Mouse (Mus musculus): Measurements from ENCODE around the gene Lrp2. TPM values are rescaled to one million over a fixed set of nuclear protein-coding genes. Genes with fewer than 3 reads are reported as not detected.
A peak's percentile ranks its signal among the peaks of the same experiment; 100 is the strongest.

Lrp2 gene
- polyA plus RNA-seq, 1 experiment from 2014 or later: 0.04 TPM

DNA sequence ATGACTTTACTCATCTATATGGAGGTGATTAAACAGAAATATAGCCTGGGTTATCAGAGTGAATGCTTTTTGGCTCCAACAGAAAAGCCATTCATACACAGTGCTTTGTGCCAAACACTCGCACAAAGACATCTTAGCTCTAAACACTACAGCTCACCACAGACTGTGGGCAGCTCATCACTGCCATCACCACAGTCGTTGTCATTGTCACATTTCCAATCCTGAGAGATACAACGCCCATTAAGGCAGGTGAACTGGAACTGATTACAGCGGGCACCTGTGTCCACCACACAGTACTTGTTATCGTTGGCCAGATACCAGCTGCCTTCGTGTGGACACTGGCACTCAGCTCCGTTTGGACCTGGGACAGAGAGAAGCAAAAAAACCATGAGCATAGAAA is 106.0 kb downstream of the Lrp2 start:
- Histone ChIP-seq H3K4me2 (replicated peaks) (no peak overlapping the region), H3K36me3 (no peaks in the 10 kb centered on the region), H3K27me3 (no peaks in the 10 kb centered on the region), H3K9me3 (no peaks in the 10 kb centered on the region), H3K4me1 (no peaks in the 10 kb centered on the region), H3K9ac (no peak overlapping the region), H3K27ac (no peak overlapping the region), H3K4me3 (no peak overlapping the region)
- no peak for ATAC-seq (ENCODE audit: low FRiP score, low read depth)
- 90% methylated on average over 7 of the region's 7 CpGs for WGBS

GRCm38 (mm10) chr2:69476901-69477300 is 109.0 kb downstream of the Lrp2 start:
- no peak for ATAC-seq (ENCODE audit: low FRiP score, low read depth)
- 77% methylated on average over 7 of the region's 7 CpGs for WGBS

GRCm38 (mm10) chr2:69475177-69475576 is 110.7 kb downstream of the Lrp2 start:
- H3K27me3 ChIP-seq: no peaks in the 10 kb centered on the region
- no peak overlapping the region for H3K4me3 ChIP-seq
- no peak overlapping the region for H3K27ac ChIP-seq
- no peak overlapping the region for H3K9ac ChIP-seq
- no peaks in the 10 kb centered on the region for H3K9me3 ChIP-seq
- no peak for ATAC-seq (ENCODE audit: low FRiP score, low read depth)
- no peaks in the 10 kb centered on the region for H3K4me1 ChIP-seq
- no peaks in the 10 kb centered on the region for H3K36me3 ChIP-seq
- 87% methylated on average over 9 of the region's 9 CpGs for WGBS
- H3K4me2 ChIP-seq (replicated peaks): no peak overlapping the region

More at GRCm38 (mm10) chr2:69476901-69477300, 109.0 kb downstream of the Lrp2 start:
- Histone ChIP-seq H3K9ac (no peak overlapping the region), H3K4me1 (no peaks in the 10 kb centered on the region), H3K4me3 (no peak overlapping the region), H3K27me3 (no peaks in the 10 kb centered on the region), H3K9me3 (no peaks in the 10 kb centered on the region), H3K36me3 (no peaks in the 10 kb centered on the region), H3K4me2 (replicated peaks) (no peak overlapping the region), H3K27ac (no peak overlapping the region)

GRCm38 (mm10) chr2:69471837-69472236 is 114.0 kb downstream of the Lrp2 start:
- Histone ChIP-seq H3K9ac (no peak overlapping the region), H3K36me3 (no peaks in the 10 kb centered on the region), H3K27me3 (no peaks in the 10 kb centered on the region), H3K4me1 (no peaks in the 10 kb centered on the region), H3K4me2 (replicated peaks) (no peak overlapping the region), H3K4me3 (no peak overlapping the region), H3K9me3 (no peaks in the 10 kb centered on the region), H3K27ac (no peak overlapping the region)
- WGBS: 79% methylated on average over 4 of the region's 4 CpGs
- peak; percentile 44; the same call in 1 of the 2 replicates for ATAC-seq (ENCODE audit: low FRiP score, low read depth)

DNA sequence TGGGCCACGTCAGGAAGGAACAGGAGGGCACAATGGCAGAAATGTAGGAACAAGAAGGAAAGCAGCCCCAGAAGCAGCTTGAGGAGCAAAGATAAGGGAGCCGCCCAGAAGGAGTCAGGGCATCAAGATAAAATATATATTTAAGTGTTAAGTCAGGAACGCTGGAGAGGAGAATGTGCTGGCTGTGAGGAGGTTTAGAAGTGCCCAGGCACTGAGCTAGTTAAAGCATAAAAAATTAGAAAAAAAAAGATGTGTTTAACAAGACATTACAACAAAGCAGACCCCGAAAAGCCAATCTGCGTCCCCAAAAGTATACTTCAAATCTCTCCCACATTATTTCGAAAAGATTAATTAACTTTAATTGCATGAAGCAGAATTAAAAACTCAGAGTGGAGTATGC is 122.3 kb downstream of the Lrp2 start:
- no peak for ATAC-seq (ENCODE audit: low FRiP score, low read depth)
- no peak overlapping the region for H3K4me3 ChIP-seq
- WGBS: 76% methylated on average over 6 of the region's 6 CpGs
- H3K4me1 ChIP-seq: no peaks in the 10 kb centered on the region
- H3K36me3 ChIP-seq: no peaks in the 10 kb centered on the region
- H3K27ac ChIP-seq: no peak overlapping the region
- no peaks in the 10 kb centered on the region for H3K9me3 ChIP-seq
- no peak overlapping the region for H3K9ac ChIP-seq
- H3K4me2 ChIP-seq (replicated peaks): no peak overlapping the region
- H3K27me3 ChIP-seq: no peaks in the 10 kb centered on the region

DNA sequence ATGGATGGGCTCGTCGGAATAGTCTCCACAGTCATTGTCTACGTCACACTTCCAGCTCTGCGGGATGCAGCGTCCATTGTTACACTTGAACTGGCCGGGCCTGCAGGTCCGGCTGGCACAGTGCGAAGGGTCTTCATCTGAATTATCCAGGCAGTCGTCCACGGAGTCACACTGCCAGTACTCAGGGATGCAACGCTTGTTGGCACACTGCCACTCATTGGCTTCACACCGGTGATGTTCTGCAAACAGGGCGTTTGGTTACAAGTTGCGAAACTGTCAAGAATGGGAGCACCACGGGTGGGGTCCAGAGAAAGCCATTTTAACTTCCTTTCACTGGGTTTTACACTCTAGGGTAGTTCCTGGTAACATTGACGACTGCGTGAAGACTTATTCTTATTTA is 126.4 kb downstream of the Lrp2 start:
- H3K36me3 ChIP-seq: no peaks in the 10 kb centered on the region
- H3K27me3 ChIP-seq: no peaks in the 10 kb centered on the region
- H3K9ac ChIP-seq: no peak overlapping the region
- 92% methylated on average over 17 of the region's 17 CpGs for WGBS
- no peak overlapping the region for H3K27ac ChIP-seq
- H3K4me2 ChIP-seq (replicated peaks): no peak overlapping the region
- ATAC-seq (ENCODE audit: low FRiP score, low read depth): no peak
- H3K9me3 ChIP-seq: no peaks in the 10 kb centered on the region
- no peak overlapping the region for H3K4me3 ChIP-seq
- H3K4me1 ChIP-seq: no peaks in the 10 kb centered on the region

DNA sequence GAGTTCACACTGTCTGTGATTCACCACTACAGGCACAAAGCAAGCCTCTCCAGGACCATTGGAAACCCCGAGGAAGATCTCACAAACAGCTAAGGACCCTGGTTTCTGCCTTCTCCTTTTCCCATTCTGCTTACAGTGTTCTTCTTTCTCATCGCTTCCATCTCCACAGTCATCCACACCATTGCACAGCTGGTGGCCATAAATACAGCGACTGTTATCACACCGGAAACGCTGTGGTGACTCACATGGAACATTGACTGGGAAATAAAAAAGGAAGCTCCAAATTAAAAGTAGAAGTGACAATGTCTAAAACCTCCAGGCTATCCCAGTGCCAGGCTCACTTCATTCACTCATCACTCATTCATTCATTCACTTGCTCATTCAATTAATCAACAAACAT is 134.7 kb downstream of the Lrp2 start:
- H3K4me2 ChIP-seq (replicated peaks): no peak overlapping the region
- no peaks in the 10 kb centered on the region for H3K36me3 ChIP-seq
- H3K9ac ChIP-seq: no peak overlapping the region
- H3K4me3 ChIP-seq: no peak overlapping the region
- H3K9me3 ChIP-seq: no peaks in the 10 kb centered on the region
- 85% methylated on average over 5 of the region's 5 CpGs for WGBS
- no peak for ATAC-seq (ENCODE audit: low FRiP score, low read depth)
- no peaks in the 10 kb centered on the region for H3K4me1 ChIP-seq
- no peaks in the 10 kb centered on the region for H3K27me3 ChIP-seq
- H3K27ac ChIP-seq: no peak overlapping the region

DNA sequence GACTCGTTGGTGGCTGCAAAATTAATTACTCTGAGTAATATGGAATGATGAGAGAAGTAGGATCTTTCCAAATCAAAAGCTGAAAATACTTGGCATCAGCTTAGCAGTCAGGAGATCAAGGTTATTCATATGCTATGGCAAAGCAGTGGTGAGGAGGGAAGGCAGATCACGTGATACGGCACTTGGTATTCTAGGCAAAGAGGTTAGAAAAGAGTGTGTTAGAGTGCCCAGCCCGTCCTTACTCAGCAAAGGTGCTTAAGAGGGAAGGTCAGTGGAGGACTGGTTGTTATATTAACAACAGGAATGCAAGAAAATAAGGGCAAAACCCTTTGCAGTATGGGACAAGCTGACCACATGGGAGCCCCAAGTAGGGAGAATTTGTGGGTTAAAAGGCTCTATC is 137.3 kb downstream of the Lrp2 start:
- no peak for ATAC-seq (ENCODE audit: low FRiP score, low read depth)
- Histone ChIP-seq H3K9me3 (no peaks in the 10 kb centered on the region), H3K4me2 (replicated peaks) (no peak overlapping the region), H3K4me3 (no peak overlapping the region), H3K9ac (no peak overlapping the region), H3K4me1 (no peaks in the 10 kb centered on the region), H3K27me3 (no peaks in the 10 kb centered on the region), H3K36me3 (no peaks in the 10 kb centered on the region), H3K27ac (no peak overlapping the region)
- WGBS: 87% methylated on average over 4 of the region's 4 CpGs

DNA sequence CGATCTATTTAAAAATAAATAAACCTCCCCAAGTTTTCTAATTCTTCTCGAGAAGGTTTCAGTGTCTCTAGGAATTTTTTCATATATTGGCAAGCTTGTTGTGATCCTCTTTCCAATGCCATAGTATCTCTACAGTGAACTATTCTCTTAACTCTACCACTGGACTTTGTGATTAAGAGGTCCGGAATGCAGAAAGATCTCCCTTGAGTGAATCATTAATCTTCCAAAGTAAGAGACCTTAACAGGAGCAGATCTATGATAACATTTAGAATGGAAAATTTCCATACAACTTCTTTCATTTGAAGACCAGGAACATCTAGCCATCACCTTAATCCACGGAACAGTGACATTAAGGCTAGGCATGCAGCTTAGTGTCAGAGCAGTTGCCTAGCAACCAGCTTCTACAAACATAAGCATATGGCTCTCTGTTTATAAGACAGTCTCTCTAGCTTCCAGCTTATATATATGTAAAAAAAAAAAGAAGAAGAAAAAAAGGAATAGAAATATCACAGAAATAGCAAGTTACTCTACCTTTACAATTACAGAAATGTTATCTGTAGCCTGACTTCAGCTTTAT is 139.9 kb downstream of the Lrp2 start:
- no peak for ATAC-seq (ENCODE audit: low FRiP score, low read depth)
- WGBS: 75% methylated on average over 4 of the region's 4 CpGs
- Histone ChIP-seq H3K4me3 (no peak overlapping the region), H3K4me1 (no peaks in the 10 kb centered on the region), H3K9ac (no peak overlapping the region), H3K36me3 (no peaks in the 10 kb centered on the region), H3K27ac (no peak overlapping the region), H3K4me2 (replicated peaks) (no peak overlapping the region), H3K9me3 (no peaks in the 10 kb centered on the region), H3K27me3 (no peaks in the 10 kb centered on the region)

DNA sequence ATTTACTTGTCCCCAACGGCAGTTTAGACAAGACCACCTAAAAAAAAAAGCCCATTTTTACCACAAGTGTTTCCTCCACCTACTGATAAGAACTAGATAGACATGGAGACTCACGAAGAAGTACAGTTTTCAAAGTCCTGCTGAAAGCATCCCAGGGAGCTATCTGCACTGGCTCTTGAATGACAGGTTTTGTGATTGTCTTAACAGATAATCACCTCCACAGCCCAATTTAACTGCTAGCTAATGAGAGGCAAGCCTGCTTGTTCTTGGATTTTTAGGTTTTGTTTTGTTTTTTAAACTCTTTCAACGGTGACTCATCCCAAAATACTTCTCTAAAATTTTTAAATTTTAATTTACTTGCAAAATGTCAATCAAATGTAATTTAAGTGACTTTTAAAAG is 144.2 kb downstream of the Lrp2 start:
- Histone ChIP-seq H3K9ac (no peak overlapping the region), H3K4me2 (replicated peaks) (no peak overlapping the region), H3K4me3 (no peak overlapping the region), H3K4me1 (no peaks in the 10 kb centered on the region), H3K27ac (no peak overlapping the region), H3K27me3 (no peaks in the 10 kb centered on the region), H3K9me3 (no peaks in the 10 kb centered on the region), H3K36me3 (no peaks in the 10 kb centered on the region)
- no peak for ATAC-seq (ENCODE audit: low FRiP score, low read depth)
- WGBS: 64% methylated on average over 3 of the region's 3 CpGs

DNA sequence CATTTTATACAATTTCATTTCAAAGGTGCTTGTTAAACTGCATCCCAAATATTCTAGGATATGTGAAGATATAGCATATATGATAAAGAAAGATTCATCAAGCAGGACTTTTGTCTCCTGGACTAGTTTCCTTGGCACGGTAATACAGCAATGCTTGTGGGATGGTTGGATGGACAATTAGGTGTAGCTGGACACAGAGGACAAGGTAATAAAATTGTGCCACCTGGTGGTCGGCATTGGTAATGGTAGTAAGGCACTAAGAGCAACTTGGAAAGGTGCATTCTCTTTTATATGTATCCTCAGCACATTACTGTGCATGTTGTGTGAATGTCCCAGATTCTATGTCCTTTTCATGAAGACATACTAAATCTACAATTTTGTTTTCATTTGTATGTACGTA is 157.7 kb downstream of the Lrp2 start:
- Histone ChIP-seq H3K4me2 (replicated peaks) (no peak overlapping the region), H3K4me1 (no peaks in the 10 kb centered on the region), H3K4me3 (no peak overlapping the region), H3K36me3 (no peaks in the 10 kb centered on the region), H3K27ac (no peak overlapping the region), H3K9ac (no peak overlapping the region), H3K27me3 (no peaks in the 10 kb centered on the region), H3K9me3 (no peaks in the 10 kb centered on the region)
- WGBS: 29% methylated on average over 3 of the region's 3 CpGs
- ATAC-seq (ENCODE audit: low FRiP score, low read depth): peak; percentile 51; the same call in 1 of the 2 replicates

DNA sequence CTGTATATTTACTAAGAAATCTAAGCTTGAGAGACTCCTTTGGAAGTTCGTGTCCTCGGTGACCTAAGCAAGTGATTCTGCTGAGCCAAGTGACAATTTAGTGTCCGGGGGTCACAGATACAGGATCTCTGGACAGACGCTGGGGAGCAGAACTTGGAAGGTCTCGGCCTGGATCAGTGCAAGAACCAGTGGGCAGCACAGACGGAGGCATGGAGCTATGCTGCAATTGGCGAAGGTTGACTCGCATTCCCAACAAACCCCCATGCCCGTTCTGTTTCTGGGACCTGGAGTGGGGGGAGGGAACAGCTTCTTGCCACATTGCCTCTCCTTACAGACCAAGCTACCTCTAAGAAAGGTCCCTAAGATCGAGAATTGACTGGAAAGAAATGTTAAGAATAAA is 158.7 kb downstream of the Lrp2 start:
- Histone ChIP-seq H3K4me1 (no peaks in the 10 kb centered on the region), H3K4me2 (replicated peaks) (no peak overlapping the region), H3K36me3 (no peaks in the 10 kb centered on the region), H3K27me3 (no peaks in the 10 kb centered on the region), H3K9me3 (no peaks in the 10 kb centered on the region), H3K4me3 (no peak overlapping the region), H3K9ac (no peak overlapping the region), H3K27ac (no peak overlapping the region)
- 84% methylated on average over 10 of the region's 10 CpGs for WGBS
- no peak for ATAC-seq (ENCODE audit: low FRiP score, low read depth)

GRCm38 (mm10) chr2:69426081-69426480 is 159.8 kb downstream of the Lrp2 start:
- no peak overlapping the region for H3K9ac ChIP-seq
- no peaks in the 10 kb centered on the region for H3K36me3 ChIP-seq
- WGBS: 91% methylated on average over 1 of the region's 1 CpGs
- H3K27ac ChIP-seq: no peak overlapping the region
- no peak for ATAC-seq (ENCODE audit: low FRiP score, low read depth)
- no peak overlapping the region for H3K4me3 ChIP-seq
- H3K4me1 ChIP-seq: no peaks in the 10 kb centered on the region
- no peaks in the 10 kb centered on the region for H3K9me3 ChIP-seq
- H3K4me2 ChIP-seq (replicated peaks): no peak overlapping the region
- no peaks in the 10 kb centered on the region for H3K27me3 ChIP-seq
